Mouse (Mus musculus) ovary, postnatal 14 days (tissue): ENCODE results near the gene Sult1e1.

ENCODE experiments used
- DNase-seq: peaks from one replicate; pipeline ENCODE4 v3.0.0; 2022; ENCODE audit warnings: low spot score

Gene Sult1e1

GRCm38 (mm10) chr5:87591494-87591893 lies at the start of gene Sult1e1:
Gene Sult1e1 (minus strand): TSS chr5:87591594.
- DNase-seq: no peak

GRCm38 (mm10) chr5:87622681-87623080 lies 31.3 kb upstream of the Sult1e1 start:
- DNase-seq: no peak

- no peak for DNase-seq
Observed at GRCm38 (mm10) chr5:87615128-87615390, 23.7 kb upstream of the Sult1e1 start.

- DNase-seq: no peak
Observed at GRCm38 (mm10) chr5:87614364-87615127, 23.2 kb upstream of the Sult1e1 start.

GRCm38 (mm10) chr5:87601018-87601417 lies 9.6 kb upstream of the Sult1e1 start:
- peak; percentile 7 for DNase-seq

GRCm38 (mm10) chr5:87597891-87598290 lies 6.5 kb upstream of the Sult1e1 start:
- DNase-seq: no peak

- DNase-seq: no peak
Observed at GRCm38 (mm10) chr5:87589916-87590315, 1.5 kb downstream of the Sult1e1 start.

GRCm38 (mm10) chr5:87580389-87580788 lies 11.0 kb downstream of the Sult1e1 start:
- no peak for DNase-seq

GRCm38 (mm10) chr5:87574174-87574573 lies 17.2 kb downstream of the Sult1e1 start:
- DNase-seq: no peak

GRCm38 (mm10) chr5:87573490-87573889 lies 17.9 kb downstream of the Sult1e1 start:
- no peak for DNase-seq

GRCm38 (mm10) chr5:87572781-87573180 lies 18.6 kb downstream of the Sult1e1 start:
- DNase-seq: no peak

- no peak for DNase-seq
Observed at GRCm38 (mm10) chr5:87568845-87569244, 22.5 kb downstream of the Sult1e1 start, which contains the start of gene Sult1d1. Gene Sult1d1 (minus strand): TSS chr5:87569027.

- no peak for DNase-seq
Observed at GRCm38 (mm10) chr5:87567306-87567705, 24.1 kb downstream of the Sult1e1 start.

- DNase-seq: no peak
Observed at GRCm38 (mm10) chr5:87562966-87563365, 28.4 kb downstream of the Sult1e1 start.

GRCm38 (mm10) chr5:87562526-87562925 lies 28.9 kb downstream of the Sult1e1 start:
- DNase-seq: no peak

- no peak for DNase-seq
Observed at GRCm38 (mm10) chr5:87560145-87560544, 31.2 kb downstream of the Sult1e1 start.

- no peak for DNase-seq
Observed at GRCm38 (mm10) chr5:87550935-87551334, 40.5 kb downstream of the Sult1e1 start.

GRCm38 (mm10) chr5:87538111-87538510 lies 53.3 kb downstream of the Sult1e1 start, which contains the start of gene Sult1b1:
Gene Sult1b1 (minus strand): TSS chr5:87538195.
- no peak for DNase-seq

GRCm38 (mm10) chr5:87535994-87536644 lies 55.3 kb downstream of the Sult1e1 start:
- DNase-seq: no peak

- DNase-seq: no peak
Observed at GRCm38 (mm10) chr5:87532288-87532687, 59.1 kb downstream of the Sult1e1 start.
